Mouse (Mus musculus) embryonic fibroblast, embryonic 13.5 days (primary cell): ENCODE results near the gene Prkaca.

ENCODE experiments used
- CTCF ChIP-seq: IDR thresholded peaks from 2 replicates; pipeline ENCODE4 v1.5.1; 2011; ENCODE audit warnings: mild to moderate bottlenecking, control low read depth, low read length, moderate library complexity, borderline replicate concordance; ENCODE audit not compliant: insufficient read depth
- POLR2A ChIP-seq: IDR thresholded peaks from 2 replicates; pipeline ENCODE4 v1.6.1; 2011; ENCODE audit warnings: low read depth, mild to moderate bottlenecking, control low read depth, low read length, moderate library complexity

GRCm38 (mm10) chr8:83956789-83957188, 16.0 kb upstream of the Prkaca start:
- TF ChIP-seq CTCF (no peak), POLR2A (no peak)
